ENCODE assay signal across 10 mouse cellular contexts in the genomic region with DNA sequence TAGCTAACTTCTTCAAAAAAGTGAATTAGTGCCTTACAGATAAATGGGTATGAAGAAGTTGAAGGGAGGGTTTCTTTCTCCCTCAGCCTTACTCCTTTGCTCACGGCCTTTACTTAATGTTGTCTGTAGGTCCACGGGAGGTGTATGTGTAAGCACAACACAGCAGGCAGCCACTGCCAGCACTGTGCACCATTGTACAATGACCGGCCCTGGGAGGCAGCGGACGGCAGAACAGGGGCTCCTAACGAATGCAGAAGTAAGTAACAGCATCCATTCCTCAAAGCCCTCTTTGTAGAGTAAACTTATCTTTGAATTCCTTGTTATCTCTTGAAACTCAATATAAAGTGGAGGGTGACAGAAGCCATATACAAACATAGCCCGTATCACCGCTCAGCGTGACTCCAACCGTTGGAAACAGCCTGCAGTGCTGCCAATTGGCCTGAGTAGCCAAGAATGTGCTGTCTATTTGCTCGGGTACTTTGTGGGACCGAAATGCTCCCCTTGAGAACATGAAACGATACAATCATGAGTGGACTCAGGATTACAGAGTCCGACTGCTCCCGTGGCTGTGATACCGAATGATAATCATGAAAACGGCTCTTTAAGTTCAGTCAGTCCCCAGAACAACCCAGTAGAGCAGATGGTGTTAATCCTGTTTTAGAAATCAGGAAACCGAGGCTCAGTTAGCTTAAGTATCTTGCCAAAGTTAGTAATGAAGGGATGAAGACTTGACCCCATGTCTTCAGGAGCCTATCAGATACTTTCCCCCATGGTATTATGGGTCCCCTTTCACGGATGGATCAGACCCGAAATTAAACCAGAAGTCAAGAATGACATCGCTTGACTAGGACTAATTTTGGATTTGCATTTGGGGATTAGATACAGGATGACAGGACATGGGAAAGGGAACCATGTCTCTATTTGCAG.
DNase-seq lines count a peak whose midpoint lies in the region; ATAC-seq lines count a peak whose summit lies in the region.
"Had no signal": no experiment of that assay in that cellular context is flagged by ENCODE, and none has a peak within 500 bp of the region (broad histone marks: within the 10 kb centered on the region; RNA-seq: fewer than 3 reads in every experiment).

No protein-coding gene starts in this region.

- no peak for ATAC-seq in limb, embryonic 13.5 days (ENCODE audit: low FRiP score, low read depth)
- ATAC-seq in monocyte, adult 5-6 weeks (replicated peaks; ENCODE audit: insufficient number of reproducible peaks, low FRiP score, low TSS enrichment, poor library complexity, severe bottlenecking), result no peak
- ATAC-seq: inflammation-experienced regulatory T-cells, adult 6 months had no signal

- H3K27me3 ChIP-seq in limb, embryonic 13.5 days, result no peaks in the 10 kb centered on the region
- no peaks in the 10 kb centered on the region for H3K27me3 ChIP-seq in limb, embryonic 10.5 days (ENCODE audit: low read depth, poor library complexity, severe bottlenecking)
- H3K27me3 ChIP-seq in heart, embryonic 10.5 days (ENCODE audit: insufficient read depth, poor library complexity, severe bottlenecking), result no peaks in the 10 kb centered on the region
- H3K27me3 ChIP-seq: stomach, embryonic 15.5 days had no signal

- peak; percentile 57 for DNase-seq in cerebellum, adult 11-12 months
- DNase-seq in cerebellum, postnatal 4 days (ENCODE audit: low spot score in 2 of 2), result no peak
- no peak for DNase-seq in limb, embryonic 10.5 days (ENCODE audit: low spot score)
- DNase-seq in heart, embryonic 10.5 days (ENCODE audit: low spot score), result peak; percentile 79
- DNase-seq in lung, postnatal 10 days, result peak; percentile 53
- DNase-seq in kidney, adult 9 months, result no peak

- WGBS in limb, embryonic 13.5 days, result 74% methylated on average over 21 of the region's 21 CpGs
- WGBS in limb, embryonic 10.5 days, result 85% methylated on average over 21 of the region's 21 CpGs
- 34% methylated on average over 21 of the region's 21 CpGs for WGBS in heart, embryonic 10.5 days

- no peaks in the 10 kb centered on the region for H3K4me1 ChIP-seq in limb, embryonic 13.5 days
- no peaks in the 10 kb centered on the region for H3K4me1 ChIP-seq in limb, embryonic 10.5 days
- peaks cover 13% of the 10 kb centered on the region; the same call in 1 of the 2 replicates for H3K4me1 ChIP-seq in heart, embryonic 10.5 days
- H3K4me1 ChIP-seq: stomach, embryonic 15.5 days had no signal

- H3K9me3 ChIP-seq in limb, embryonic 13.5 days, result no peaks in the 10 kb centered on the region
- no peaks in the 10 kb centered on the region for H3K9me3 ChIP-seq in limb, embryonic 10.5 days (replicated peaks)
- no peaks in the 10 kb centered on the region for H3K9me3 ChIP-seq in heart, embryonic 10.5 days
- H3K9me3 ChIP-seq: stomach, embryonic 15.5 days had no signal

- H3K4me3 ChIP-seq in limb, embryonic 13.5 days, result no peak overlapping the region
- H3K4me3 ChIP-seq in limb, embryonic 10.5 days, result no peak overlapping the region
- peak overlapping the region; percentile 31 for H3K4me3 ChIP-seq in heart, embryonic 10.5 days
- H3K4me3 ChIP-seq: stomach, embryonic 15.5 days had no signal

- H3K4me2 ChIP-seq in limb, embryonic 13.5 days (replicated peaks), result no peak overlapping the region
- H3K4me2 ChIP-seq: stomach, embryonic 15.5 days had no signal

- no peak overlapping the region for H3K9ac ChIP-seq in limb, embryonic 13.5 days
- H3K9ac ChIP-seq: stomach, embryonic 15.5 days had no signal

- 0 out of 2 replicates have a peak overlapping the region, but pooled peaks have one; percentile 12 for H3K27ac ChIP-seq in limb, embryonic 13.5 days
- no peak overlapping the region for H3K27ac ChIP-seq in limb, embryonic 10.5 days
- no peak overlapping the region for H3K27ac ChIP-seq in heart, embryonic 10.5 days
- H3K27ac ChIP-seq: stomach, embryonic 15.5 days had no signal

- peaks cover 19% of the 10 kb centered on the region for H3K36me3 ChIP-seq in limb, embryonic 13.5 days
- H3K36me3 ChIP-seq in limb, embryonic 10.5 days, result peaks cover 15% of the 10 kb centered on the region
- H3K36me3 ChIP-seq in heart, embryonic 10.5 days, result no peaks in the 10 kb centered on the region
- H3K36me3 ChIP-seq: stomach, embryonic 15.5 days had no signal

Comparison
In these comparisons a context has a peak if more than half of its experiments do, and no peak if none do; other contexts are left out.
1. DNase-seq: peak in cerebellum, adult 11-12 months (single experiment), heart, embryonic 10.5 days (single experiment) and lung, postnatal 10 days (single experiment); none in cerebellum, postnatal 4 days (0 of 2), limb, embryonic 10.5 days (single experiment) and kidney, adult 9 months (single experiment).